Mouse (Mus musculus): ENCODE results near the gene Lhfpl2.
"Not testable (repeated sequence)": the region's sequence is repeated elsewhere in the genome, so short reads cannot be mapped to it uniquely, and the experiment has no call there.

Lhfpl2 gene

DNA sequence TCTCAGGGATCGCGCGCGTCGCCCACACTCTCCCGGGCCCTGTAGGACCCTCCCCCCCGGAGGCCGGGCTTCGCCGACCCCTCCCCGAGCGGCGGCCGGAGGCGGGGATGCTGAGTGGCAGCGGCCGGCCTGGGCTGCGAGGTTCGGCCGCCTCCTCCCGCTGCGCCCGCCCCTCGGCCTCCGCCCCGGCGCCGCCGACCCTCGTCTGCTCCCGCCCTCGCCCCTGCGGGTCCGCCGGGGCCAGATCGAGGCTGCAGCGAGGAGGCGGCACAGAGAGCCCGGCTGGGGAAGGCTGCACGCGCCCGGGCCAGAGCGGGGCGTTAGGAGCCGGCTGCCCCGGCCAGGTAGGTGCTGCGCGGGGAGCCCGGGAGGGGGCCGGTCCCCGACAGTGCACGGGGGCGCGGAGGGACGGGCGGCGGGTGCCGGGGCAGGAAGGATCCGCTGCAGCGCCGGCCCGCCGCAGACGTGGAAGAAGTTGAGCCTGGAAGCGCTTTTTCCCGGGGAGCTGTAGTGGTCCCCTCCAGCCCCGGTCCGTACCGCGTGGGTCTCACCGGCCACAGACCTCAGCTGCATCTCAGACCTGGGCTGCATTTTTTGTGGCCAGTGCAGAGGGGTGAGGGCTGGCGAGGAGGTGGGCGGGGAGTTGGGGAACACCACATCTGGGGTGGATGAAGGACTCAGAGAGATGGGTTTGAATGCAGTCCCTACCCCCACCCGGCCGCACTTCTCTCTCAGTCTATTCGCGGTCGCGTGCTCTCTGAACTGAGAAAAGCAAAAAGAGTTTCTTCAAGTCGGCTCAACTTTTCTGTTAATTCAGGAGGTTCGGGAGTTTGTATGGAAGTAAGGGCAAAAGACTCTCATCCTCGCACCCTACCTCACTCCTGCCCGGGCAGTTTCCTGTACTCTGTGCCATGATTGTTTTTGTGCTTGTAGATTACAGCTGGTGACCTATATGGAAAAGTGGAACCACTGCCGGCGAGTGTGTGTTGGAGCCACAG, at the start of gene Lhfpl2:
TSS of gene Lhfpl2 (plus strand) at position 234 of the 998 bp plus-strand sequence.
- DNase-seq (ENCODE audit: low spot score in 2 of 2): peak in 1 of 2 experiments; percentile 10

DNA sequence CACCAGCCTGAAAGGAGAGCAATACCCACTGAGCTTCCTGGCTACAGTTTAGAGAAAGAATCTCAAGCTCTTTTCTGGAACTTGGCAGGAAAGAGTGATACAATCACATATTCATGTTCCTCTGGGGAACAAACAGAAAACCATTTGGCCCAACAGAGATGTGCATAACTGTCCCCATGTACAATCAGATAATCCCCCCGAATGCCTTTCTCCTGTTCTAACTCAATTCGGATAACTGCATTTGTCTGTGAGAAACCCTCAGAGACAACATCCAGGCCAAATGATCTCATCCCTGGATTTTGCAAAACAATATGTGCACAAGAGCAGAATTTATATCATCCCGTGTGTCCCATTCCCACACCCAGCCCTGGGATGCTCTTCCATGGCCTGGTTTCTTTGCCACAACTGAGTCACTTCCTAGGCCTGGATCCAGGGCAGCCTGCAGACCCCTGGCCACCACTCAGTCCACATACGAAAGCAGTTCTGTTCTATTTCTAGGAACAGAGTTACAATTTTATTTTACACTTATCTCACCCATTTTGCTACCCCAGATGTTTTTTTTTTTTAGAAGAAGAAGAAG, 45.5 kb upstream of the Lhfpl2 start:
- no peak for DNase-seq (ENCODE audit: low spot score in 2 of 2)

DNA sequence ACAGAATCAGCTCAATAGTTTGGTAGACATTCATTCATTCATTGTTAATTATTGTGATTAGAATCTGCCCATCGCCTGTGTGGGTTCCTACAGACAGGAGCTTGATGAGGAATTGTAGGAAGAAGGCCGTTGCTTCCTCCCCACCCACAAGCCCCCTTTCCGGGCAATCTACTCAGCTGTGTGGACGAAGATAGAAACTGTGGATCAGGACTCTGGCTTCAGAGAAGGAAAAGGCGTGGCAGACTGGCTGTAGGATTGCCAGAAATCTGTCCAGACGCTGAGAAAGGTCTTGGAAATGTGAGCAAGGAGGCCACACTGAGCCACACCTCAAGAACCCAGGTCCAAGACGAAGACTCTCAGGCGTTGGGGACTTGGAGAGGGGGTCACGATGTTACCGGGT, 43.6 kb upstream of the Lhfpl2 start:
- DNase-seq (ENCODE audit: low spot score in 2 of 2): no peak

DNA sequence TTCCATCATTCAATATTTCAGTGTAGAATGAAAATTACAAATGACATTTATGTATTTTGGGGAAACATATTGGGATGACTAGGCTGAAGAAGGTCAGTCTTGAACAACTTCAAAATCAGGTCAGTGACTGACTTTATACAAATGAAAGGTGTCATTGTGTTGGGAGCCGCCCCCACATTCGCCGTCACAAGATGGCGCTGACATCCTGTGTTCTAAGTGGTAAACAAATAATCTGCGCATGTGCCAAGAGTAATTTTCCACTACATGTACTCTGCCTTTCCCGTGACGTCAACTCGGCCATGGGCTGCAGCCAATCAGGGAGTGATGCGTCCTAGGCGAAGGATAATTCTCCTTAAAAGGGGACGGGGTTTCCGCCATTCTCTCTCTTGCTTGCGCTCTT, 33.0 kb upstream of the Lhfpl2 start:
- DNase-seq (ENCODE audit: low spot score in 2 of 2): not testable (repeated sequence)

DNA sequence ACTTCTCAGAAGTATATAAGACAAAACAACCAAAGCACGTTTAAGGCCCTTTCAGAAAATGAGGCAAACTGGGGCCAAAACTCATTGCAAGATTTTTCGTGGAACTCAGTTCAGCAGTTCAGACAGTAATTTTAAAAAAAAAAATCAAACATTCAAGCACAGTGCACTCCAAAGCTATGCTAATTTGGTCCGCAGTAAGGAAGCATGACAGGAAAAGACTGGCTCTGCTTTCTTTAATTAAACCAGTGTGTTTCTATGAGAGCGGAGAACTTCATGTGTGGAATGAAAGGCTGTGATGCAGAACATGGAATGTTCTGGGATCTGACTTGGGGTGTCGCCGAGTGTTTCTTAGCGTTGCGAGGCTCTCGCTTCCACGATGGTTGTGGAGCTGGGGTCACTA, 28.4 kb upstream of the Lhfpl2 start:
- DNase-seq (ENCODE audit: low spot score in 2 of 2): no peak

DNA sequence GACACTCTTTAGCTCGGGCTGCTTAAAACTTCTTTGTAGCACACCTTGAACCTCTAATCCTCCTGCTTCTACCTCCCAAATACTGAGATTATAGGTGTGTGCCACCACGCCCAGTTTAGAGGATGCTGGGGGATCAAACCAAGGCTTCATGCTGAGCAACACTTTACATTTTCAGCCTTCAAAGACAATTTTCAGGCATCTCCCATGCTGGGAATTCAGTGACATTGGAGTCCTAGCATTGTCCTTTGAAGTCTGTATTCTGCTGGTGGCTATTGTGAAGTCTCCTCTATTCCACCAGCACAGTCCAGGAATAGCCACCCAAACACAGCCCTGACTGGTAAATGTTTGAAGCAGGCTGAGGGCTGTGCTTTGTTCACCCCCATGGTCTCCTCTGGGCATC, 27.0 kb upstream of the Lhfpl2 start:
- DNase-seq (ENCODE audit: low spot score in 2 of 2): no peak

DNA sequence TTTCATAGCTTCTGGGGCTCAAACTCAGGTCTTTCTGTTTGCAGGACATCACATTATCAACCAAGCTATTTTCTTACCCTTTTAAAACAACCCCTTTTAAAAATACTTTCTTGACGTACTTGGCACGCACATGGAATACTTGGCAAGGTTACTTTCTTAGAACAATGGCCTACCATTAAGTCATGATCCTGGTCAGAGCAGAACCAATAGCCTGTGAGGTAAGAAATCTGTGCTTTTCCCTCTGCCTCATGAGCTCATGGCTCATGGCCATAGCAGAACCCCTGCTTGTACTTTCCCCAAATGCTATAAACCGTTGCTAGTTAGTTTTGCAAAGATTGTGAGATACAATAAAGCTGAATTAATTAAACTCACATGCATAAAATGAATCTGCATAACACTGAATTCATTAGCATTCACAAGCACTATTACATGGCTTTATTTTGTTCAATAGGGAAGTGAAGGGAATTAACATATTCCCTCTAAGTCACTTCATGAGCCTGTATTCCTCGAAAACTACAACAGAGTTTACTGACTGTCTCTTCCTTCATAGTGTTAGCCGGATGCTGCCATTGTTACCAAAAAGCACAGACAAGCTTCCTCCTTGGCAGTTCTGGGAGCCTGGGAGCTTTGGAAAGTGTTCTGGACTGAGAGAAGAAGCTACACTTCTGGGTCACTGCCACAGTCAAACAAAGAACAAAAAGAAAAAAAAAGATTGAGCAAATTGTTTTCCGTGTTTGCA, 20.1 kb upstream of the Lhfpl2 start:
- no peak for DNase-seq (ENCODE audit: low spot score in 2 of 2)

DNA sequence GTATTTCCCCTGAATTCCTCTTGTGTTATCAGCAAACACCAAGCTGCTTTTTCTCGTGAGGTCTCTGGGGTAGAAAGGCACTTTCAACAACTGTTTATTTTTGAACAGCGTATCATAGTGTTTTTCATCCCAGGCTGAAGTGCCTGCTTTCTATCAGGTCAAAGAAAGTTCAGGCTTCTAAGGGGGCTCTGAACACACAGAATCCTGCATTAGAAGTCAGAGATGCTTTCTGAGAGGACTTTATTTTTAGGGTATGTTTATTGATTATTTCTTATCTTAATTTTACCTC, 19.6 kb upstream of the Lhfpl2 start:
- DNase-seq (ENCODE audit: low spot score in 2 of 2): no peak

DNA sequence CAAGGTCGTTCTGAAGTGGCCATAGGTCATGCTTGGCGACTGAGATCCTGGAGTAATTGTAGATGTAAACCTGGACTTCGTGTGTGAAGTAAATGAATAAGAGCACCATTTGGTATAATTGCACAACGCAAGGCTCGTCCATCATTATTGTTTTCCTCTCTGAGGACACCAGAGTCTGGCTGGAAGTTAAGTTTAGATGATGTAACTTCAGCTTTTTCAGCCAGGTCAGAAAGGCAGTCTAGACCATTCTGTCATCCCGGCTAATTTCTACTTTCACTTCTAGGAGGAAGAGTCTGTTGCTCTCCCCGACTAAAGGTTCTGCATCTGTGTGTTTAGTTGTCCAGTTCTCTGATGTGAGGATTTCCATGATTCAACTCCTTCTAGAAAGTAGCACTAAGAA, 7.6 kb upstream of the Lhfpl2 start:
- DNase-seq (ENCODE audit: low spot score in 2 of 2): no peak

DNA sequence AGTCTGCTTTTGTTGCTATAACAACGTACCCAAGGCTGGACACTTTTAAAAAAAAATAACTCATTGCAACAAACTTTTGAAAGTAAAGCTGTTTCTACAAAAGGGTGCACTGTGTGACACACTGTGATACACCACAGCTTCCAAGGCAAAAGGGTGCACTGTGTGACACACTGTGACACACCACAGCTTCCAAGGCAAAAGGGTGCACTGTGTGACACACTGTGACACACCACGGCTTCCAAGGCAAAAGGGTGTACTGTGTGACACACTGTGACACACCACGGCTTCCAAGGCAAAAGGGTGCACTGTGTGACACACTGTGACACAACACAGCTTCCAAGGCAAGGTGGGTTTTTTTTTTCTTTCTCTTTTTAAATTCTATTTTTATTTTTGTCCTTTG, 6.8 kb upstream of the Lhfpl2 start:
- DNase-seq (ENCODE audit: low spot score in 2 of 2): no peak

DNA sequence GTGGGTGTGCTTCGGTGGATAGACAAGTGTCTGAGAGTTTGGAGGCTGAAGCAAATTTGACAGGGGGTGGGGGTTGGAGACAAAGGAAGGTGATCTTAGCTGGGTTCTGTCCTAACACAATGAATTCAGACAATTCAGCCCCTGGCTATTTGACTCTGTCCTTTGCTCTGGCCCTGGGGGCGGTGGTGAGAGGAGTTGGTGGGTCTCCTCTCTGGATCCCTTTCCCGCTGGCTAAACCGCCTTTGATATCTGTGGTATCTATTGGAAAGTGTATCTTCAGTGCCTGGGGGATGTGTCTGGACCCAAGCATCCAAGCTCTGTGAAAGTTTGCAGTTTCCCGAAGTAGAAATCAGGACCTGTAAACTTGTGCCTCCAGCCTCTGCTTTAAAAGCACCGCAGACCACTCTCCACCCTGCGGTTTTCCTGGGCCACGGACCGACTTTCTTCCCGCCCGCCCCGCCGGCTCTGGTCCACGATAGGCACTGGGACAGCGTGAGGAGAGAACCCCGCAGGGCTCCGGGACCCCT, 497 bp upstream of the Lhfpl2 start:
- DNase-seq (ENCODE audit: low spot score in 2 of 2): no peak

DNA sequence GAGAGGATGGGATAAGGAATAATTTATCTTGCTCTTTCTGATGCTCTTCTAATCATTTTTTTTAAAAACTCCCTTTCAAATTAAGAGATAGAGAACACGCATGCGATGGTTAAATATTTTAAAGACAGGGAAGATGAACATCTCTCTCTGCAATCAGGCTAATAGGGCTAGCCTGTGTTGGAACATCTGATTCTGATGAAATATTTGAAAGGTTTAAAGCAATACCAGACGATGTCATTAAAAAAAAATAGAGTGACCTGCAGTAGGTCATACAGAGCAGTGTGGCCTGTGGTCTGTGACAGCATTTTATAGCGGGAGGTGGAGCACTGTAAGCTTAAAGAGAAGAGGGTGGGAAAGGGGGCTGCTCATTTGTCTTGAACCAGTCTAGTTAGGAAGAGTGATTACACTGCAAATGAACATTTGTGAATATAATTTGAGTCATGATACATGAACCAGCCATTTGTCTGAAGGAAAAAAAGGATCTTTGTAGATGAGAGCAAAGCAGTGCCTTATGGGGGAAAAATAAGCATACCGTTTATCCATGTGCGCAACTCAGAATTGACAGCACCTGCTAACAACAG, 1.1 kb downstream of the Lhfpl2 start:
- DNase-seq (ENCODE audit: low spot score in 2 of 2): no peak

DNA sequence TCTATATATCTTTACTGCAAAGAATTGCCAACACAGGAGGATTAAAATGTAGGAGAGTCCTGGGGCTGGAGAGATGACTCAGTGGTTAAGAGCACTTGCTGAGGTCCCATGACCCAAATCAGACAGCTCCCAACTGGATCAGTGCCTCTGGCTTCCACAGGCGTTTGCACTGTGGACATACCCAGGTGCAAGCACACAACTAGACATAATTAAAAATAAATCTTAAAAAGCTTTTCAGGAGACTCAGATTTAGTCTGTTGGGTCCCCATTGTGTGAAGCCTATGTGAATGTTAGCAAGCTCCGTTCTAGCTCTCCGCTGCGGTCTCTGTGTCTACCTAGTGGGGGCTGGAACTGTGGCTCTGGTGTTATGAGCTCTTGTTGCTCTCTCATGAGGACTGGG, 1.8 kb downstream of the Lhfpl2 start:
- DNase-seq (ENCODE audit: low spot score in 2 of 2): no peak

DNA sequence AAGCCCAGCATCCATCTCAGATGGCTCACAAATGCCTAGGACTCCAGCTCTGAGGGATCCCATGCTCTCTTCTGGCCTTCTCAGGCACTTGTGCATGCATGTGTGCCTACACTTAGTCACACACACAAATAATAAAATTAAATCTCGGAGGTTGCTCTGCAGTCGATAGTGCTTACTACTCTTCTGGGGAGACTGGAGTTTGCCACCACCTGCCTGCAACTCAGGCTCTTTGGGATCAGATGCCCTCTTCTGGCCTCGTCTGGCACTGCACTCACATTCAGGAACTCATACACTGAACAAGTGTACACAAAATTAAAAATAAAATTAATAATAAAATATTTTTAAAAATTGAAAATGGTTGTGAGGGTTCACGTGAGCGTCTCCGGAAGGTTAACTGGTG, 2.2 kb downstream of the Lhfpl2 start:
- peak in 1 of 2 experiments; percentile 11 for DNase-seq (ENCODE audit: low spot score in 2 of 2)

DNA sequence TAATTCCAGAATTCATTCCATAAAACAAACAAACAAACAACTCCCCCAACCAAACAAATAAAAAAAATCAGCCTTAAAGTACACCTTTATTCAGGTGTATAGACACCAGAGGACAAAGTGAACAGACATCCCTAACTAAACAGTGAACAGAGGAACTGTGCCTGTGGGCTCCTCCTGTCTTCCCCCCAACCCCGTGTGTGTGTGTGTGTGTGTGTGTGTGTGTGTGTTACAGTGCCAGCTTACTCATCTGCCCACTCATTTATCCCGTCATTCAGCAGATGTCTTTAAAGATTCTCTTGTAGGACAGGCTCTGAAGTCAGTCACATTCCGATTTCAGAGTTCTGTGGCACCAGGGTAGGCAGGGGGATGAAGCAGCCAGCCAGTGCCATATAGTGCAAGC, 2.9 kb downstream of the Lhfpl2 start:
- no peak for DNase-seq (ENCODE audit: low spot score in 2 of 2)

DNA sequence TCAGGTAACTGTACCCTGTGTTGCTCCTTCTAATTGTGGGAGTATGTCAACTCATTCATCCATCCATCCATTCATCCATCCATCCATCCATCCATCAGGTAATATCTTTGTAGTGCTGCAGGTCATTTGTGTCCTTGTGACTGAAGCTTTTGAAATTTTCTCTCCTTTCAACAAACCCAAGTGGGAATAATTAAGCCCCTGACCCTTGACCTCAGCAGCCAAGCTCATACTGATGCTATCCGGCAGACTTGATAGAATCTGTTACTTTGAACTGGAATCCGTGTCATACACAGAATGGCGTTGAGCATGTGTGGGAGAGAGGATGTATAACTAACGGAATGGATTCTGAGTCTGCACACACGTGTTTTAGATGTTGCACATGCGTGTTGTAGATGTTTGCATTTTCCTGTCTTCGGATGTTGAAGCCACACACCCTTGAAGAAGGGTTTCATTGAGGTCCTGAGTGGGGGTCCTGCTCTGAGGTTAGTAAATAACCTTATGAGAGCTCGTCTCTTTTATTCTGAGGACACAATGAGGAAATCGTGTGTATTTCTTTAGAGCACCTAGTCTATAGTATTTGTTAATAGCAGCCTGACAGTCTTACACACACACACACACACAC, 3.8 kb downstream of the Lhfpl2 start:
- DNase-seq (ENCODE audit: low spot score in 2 of 2): no peak

DNA sequence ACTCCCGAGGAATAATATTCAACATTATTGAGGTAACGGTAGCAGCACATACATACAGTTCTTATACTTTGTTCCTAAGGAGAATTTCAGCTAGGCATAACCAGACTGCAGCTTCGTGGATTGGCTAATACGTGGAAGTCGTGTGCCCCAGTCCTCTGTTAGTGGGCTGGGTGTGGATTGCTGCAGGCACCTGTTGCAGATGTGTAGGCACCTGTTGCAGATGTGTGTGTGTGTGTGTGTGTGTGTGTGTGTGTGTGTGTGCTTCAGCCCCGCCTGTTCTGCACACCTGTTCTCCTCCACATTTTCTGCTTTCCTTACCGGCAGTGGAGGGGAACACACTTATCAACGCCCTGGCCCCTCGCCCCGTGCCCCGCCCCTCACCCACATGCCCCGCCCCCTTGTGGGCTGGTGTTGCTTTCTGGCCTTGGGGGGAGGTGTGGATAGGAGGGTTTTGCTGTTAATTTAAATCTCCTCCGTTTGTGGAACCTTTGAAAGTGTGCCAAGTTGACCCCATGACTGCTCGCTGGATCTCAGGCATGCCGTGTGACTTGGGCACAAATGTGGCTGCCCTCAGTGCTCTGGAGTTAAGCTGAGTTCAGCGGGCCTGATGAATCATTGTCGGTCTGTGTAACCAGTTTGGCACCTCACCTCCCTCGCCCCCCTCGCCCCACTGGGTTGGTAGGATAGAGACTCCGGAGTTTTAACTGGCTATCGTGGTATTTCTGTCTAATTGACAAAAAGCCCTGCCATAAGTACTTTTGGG, 4.9 kb downstream of the Lhfpl2 start:
- no peak for DNase-seq (ENCODE audit: low spot score in 2 of 2)

DNA sequence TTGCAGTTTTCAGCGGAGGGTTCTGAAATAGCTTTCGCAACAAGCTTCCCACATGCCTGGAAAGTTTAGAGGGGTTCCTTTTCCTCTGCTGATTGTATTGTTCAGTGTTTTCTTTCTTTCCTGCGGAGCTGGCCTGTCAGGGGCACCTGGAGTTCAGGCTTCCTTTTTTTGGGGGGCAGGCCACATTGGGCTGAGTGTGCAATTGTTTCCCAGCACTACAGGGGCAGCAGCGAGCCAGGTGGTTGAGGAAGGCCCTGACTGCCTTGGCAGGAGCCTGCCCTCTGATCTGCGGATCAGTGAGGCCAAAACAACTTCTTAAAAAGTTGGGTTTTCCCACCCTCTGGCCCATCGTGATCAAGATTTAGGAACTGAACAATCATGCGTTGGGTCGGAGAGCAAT, 5.6 kb downstream of the Lhfpl2 start:
- DNase-seq (ENCODE audit: low spot score in 2 of 2): no peak

DNA sequence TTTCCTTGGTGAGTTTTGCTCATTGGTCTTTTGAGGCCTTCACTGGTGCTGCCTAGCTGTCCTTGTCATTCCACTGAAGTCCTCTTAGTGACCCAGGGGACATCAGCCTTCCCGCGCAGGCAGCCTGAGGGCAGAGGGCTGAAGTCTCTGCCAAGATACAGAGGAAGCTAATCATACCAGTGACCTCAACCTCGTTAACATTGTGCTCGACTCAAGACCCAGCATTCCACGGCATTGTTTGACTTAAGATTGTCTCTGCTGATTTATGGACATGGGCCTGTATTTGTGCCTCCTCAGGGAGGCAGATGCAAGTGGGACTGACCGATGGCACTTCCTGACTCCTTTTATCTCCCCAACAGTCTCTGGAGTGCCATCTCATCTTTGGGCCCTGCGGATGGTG, 7.0 kb downstream of the Lhfpl2 start:
- DNase-seq (ENCODE audit: low spot score in 2 of 2): no peak

DNA sequence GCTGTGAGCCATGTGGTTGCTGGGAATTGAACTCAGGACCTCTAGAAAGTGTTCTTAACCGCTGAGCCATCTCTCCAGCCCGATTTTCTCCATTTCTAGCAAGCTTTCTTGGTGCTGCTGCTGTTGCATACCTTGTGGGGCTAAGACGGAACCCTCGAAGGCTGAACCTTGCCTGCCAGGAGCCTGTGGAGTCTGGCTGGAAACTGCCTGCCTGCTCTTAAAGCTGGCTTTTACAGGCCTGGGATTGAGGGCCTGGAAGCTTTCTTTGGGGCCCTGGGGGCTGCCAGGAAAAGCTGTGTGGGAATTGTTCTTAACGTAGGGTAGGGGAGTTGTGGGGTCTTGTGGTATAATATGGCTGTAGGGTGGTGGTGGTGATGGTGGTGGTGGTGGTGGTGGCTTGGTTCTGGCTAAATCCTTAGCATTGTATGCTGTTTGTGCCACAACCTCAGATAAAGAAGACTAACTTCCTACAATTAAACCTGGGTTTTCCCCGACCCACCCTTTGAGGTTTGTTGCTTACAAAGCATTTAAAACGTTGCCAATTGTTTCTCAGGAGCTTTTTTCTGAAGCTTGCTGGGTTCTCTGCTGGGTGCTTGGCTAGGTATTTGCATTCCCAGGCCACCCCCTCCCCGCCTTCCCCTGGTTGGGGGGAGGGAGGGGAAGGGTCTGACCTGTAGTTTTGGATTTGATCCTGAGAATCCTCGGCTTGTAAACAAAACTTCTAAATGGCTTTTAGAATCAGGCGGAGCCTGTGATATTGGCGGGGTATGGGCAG, 7.9 kb downstream of the Lhfpl2 start:
- DNase-seq (ENCODE audit: low spot score in 2 of 2): no peak

Measured in right cerebral cortex, adult 2 months (tissue).